Mouse (Mus musculus): Measurements from ENCODE around the gene Stra6. TPM values are rescaled to one million over a fixed set of nuclear protein-coding genes. Genes with fewer than 3 reads are reported as not detected.

The Stra6 gene
- polyA plus RNA-seq (2012; rRNA removed) = 5.7 and 7.6 TPM in 2 replicates

DNA sequence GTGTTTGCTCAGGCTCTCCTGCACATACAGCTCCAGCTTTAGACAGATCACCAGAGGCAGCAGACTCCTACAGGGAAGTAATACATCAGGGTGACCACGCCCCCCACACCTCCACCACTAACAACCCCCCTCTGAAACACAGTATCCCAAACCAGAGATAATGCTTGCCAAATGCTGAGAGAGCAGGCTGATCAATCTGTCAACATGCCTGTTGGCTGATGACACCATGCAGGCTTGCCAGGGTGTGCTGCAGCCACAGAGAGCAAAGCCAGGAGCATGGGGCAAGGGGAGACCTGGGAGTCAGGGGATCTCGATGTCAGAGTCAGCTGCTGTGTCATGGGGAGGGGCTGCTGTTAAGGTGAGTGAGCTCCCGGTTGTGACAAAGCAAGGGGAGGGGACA, at the start of gene Stra6:
TSS of gene Stra6 (plus strand) at position 258 of the 400 bp plus-strand sequence.
- DNase-seq (ENCODE audit: extremely low spot score in 1 of 2, low spot score in 1 of 2) = no peak

DNA sequence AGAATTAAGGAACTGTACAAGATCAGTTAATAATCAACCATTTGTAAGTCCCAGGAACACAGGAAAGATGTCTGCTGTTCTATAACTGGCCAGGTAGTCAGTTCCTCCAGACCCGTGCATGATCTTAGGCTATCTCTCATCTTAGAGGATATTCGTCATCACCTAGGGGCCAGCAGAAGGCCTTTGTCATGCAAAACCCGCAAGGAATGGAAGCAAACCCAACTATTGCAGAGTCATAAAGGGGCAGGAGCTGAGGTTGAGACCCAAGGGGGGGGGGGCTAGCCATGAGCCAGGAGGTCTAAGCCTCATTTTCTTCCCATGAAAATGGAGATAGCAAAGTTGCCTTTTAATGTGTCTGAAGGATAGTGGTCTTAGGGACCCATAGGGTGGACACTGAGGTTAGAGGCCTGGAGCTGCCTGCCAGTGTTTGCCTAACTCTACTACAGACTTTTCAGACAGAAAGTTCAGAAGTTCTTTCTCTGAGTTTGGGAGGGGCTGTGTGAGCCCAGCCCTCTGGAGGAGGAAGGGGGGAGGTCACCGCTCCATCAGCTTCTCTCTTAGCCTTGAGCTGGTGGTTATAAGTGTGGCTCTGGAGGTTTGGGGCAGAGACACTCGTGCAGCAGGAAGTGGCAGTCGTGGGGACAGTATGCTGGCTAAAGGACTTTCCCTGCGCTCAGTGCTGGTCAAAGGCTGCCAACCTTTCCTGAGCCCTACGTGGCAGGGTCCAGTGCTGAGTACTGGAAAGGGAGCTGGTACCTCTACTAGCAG, 49.0 kb upstream of the Stra6 start:
- DNase-seq (ENCODE audit: extremely low spot score in 1 of 2, low spot score in 1 of 2) = no peak

DNA sequence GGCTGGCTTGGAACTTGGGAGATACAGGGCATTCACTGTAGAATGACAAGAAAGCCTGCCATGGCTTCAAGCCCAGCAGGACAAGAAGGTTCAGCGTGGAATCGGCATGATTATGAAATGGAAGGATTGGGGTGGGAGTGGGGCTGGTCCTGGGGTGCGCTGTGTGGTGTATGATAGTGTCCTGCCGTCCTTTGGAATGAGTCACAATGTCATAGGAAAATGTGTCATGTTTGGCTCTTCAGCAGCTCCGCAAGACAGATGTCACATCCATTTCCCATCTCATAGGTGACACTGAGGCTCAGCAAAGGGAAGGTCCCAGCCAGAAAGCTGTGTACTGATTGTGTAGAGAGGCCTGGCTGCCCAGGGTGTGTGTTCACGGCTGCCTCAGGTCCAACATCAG, 47.7 kb upstream of the Stra6 start:
- DNase-seq (ENCODE audit: extremely low spot score in 1 of 2, low spot score in 1 of 2) = no peak

DNA sequence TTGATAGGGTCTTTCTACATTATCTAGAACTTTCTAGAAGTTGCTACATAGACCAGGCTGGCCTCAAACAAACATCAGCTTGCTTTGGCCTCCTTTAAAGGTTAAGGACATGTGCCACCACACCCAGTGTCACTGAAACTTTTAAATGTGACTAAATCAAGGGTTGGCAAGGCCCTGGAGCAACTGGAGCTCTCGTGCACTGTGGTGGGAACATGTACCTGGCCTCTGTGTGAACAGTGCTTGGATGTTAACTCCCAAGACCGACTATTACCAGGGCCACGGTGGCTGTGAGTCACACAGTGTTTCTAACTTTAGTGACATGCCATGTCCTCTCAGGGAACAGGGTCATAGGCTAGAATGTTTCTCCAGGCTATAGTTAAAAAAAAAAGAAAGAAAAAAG, 46.6 kb upstream of the Stra6 start:
- DNase-seq (ENCODE audit: extremely low spot score in 1 of 2, low spot score in 1 of 2) = no peak

DNA sequence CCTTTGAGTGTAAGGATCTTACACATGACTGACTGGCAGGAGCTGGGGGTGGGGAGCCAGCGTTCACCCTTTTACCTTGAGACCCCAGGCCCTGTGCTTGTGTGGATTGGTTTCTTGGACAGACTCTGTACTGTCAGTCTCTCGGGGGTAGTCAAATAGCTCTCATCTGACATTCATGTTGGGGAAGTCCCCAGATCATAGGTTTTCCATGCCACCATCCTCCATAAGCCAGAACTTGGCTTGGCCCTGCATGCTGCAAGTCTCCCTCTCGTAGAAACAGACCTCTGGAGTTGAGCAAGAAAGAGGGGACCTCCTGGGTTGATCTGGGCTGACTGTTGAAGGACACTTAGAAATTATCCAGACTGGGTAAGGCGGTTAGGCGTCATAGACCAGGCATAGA, 45.2 kb upstream of the Stra6 start:
- DNase-seq (ENCODE audit: extremely low spot score in 1 of 2, low spot score in 1 of 2) = no peak

DNA sequence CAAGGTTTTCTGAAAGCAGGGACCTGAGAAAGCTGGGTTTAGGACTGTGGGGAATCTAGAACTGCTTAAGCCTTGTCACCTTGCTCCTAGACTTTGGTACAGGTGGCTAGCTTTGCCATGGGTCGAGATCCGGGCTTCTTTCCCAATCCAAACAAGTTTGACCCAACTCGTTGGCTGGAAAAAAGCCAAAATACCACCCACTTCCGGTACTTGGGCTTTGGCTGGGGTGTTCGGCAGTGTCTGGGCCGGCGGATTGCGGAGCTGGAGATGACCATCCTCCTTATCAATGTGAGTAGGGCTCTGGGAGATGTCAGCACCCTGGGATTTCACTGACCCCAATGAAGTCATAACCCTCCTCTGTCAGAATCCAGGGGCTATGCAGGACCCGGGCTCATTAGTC, 37.6 kb upstream of the Stra6 start:
- no peak for DNase-seq (ENCODE audit: extremely low spot score in 1 of 2, low spot score in 1 of 2)

DNA sequence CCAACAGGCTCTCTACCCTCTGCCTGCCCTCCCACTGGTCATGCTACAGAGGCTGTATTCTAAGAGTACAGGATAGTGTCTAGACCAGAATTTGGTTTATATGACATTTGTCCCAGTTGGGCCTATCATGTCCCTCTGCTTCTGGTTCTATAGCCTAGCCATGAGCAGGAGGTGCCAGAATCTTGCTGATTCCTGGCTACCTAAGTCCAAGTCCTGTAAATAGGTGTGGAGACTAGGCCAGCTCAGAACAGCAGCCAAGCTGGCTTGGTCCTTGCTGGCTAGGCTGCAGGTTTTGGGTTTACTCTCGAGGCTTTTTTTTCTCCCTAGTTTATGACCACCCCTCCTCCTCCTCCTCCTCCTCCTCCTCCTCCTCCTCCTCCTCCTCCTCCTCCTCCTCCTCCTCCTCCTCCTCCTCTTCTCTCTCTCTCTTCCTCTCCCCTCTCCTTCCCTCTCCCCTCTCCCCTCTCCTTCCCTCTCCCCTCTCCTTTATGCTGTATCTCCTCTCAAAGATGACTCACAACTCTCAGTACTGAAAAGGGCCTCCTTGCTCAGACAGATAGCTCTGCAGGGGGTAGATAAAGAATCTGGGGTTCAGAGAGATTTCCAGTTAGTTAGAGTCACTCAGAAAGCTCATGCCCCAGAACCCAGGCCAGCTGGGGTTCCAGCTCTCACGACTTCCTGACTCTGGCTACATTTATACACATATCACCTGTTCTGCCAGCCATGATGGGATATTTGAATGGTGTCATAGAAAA, 36.0 kb upstream of the Stra6 start:
- DNase-seq (ENCODE audit: extremely low spot score in 1 of 2, low spot score in 1 of 2) = no peak

DNA sequence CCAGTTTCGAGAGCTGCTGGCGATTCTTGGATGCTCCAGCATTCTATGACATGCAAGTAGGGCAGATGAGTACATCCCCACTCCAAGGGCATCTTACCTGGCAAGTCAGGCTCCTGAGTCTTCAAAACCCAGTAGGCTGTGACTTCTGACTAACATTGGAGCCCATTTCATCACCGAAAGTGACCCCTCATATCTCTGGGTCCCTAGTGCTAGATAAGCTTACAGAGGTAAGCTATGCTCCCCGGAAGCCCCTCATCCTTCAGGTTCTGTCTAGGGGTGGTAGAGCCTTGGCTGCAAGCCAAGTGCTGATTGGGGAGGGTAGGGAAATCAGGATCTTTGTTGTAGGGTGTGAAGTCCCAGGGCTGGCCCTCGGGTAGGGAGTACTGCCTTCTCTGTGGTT, 34.7 kb upstream of the Stra6 start:
- DNase-seq (ENCODE audit: extremely low spot score in 1 of 2, low spot score in 1 of 2) = no peak

DNA sequence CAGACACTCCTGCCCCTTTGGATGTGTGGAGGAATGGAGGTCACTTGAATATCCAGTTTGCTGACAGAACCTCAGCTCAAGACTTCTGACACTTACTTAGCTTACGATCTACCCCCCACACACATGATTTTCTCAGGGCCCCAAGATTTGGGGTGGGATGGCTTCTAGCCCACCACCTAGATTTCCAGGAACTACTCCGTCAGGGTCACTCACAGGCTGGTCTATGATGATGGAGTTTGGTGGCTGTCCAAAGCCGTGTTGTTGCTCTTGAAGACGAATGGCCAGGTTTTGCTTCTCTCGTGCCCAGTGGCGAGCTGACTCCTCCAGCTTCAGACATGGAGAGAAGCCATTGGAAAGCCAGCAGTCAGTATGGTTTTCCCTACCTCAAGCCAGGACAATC, 34.0 kb upstream of the Stra6 start:
- no peak for DNase-seq (ENCODE audit: extremely low spot score in 1 of 2, low spot score in 1 of 2)

DNA sequence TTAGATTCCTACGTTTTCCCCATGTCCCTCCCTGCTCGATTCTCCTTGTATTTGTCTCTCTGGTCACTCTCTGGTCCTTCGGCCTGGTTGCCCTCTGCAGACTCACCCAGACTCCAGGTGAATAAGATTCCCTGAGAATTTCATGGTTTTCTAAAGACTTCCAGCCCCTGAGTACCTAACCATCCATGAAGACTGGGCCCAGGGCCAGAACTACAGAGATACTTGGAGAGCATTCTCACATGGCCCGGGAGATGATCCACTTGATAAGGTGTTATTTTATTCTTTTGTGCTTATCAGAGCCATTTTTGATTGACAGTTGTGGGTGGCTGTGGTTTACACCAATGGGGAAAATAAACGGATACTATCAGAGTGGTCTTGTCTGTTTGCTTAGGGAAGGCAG, 31.7 kb upstream of the Stra6 start:
- no peak for DNase-seq (ENCODE audit: extremely low spot score in 1 of 2, low spot score in 1 of 2)

DNA sequence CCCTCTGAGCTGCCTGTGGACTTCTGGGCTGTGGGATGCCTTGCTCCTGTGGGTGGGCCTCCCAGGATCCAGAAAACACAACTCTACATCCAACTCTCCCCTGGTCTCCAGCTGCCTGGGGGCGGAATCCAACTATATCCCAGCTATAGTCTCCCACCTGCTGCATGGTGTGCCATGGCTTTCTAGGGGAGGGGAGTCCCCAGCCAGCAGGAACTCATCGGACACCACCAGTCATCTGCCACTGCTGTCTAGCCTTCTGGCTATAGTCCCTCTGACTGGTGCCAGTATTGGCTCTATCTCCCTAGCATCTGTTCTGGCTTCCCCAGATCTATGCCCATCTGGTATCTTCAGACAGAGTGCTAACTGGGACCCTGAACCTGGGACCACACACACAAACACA, 28.1 kb upstream of the Stra6 start:
- peak; percentile 52 to 66 for DNase-seq (ENCODE audit: extremely low spot score in 1 of 2, low spot score in 1 of 2)

DNA sequence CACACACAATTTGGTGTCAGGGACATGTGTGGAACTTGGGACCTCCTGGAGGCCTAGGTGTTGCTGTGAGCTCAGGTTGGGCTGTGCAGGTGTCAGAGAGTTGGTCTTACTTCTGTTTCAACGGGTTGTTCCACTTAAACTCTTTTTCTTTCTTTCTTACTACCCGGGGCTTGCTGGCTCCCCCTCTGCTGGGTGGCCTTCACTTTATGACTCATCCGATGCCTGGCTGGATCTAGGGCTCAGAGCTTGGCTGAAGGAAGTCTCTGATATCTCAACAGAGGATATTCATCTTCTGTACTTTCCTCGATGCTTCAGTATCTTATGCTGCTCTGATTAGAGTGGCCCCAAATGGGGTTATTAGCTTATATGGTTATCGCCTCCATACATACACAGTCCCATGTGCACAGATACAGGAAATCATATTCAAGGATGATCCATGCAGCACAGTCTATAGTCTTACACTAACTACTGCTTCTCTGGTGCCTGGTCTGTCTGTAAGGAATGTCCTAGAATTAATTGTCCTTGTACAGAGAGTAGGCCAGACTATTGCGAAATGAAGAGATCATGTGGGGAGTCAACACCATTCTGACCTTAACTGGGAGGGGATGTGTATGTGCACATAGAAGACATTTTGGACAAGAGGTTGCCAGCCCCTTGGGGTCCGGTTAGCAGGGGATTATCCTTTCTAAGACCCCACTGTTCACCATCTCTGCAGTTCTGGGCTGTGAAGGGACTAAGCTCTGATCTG, 27.5 kb upstream of the Stra6 start:
- peak in 1 of 2 experiments; percentile 49 for DNase-seq (ENCODE audit: extremely low spot score in 1 of 2, low spot score in 1 of 2)

DNA sequence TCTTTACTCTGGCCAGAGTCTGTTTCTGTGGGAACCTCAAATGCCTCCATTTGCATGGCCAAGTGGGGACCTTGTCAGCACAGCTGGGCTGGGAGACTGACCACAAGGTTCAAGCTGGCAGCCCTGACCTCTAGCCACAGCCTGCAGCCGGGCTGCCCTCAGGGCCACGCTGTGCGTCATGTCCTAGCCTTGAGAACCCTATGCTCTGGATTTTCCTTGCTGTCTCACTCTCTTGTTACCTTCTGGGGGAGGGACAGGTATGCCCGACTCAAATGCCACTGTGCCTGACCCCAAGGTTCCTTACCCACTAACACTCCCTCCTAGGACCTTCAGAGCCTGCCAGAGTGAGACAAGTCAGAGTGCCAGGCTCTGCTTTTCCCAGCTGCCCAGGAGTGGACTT, 26.6 kb upstream of the Stra6 start:
- no peak for DNase-seq (ENCODE audit: extremely low spot score in 1 of 2, low spot score in 1 of 2)

DNA sequence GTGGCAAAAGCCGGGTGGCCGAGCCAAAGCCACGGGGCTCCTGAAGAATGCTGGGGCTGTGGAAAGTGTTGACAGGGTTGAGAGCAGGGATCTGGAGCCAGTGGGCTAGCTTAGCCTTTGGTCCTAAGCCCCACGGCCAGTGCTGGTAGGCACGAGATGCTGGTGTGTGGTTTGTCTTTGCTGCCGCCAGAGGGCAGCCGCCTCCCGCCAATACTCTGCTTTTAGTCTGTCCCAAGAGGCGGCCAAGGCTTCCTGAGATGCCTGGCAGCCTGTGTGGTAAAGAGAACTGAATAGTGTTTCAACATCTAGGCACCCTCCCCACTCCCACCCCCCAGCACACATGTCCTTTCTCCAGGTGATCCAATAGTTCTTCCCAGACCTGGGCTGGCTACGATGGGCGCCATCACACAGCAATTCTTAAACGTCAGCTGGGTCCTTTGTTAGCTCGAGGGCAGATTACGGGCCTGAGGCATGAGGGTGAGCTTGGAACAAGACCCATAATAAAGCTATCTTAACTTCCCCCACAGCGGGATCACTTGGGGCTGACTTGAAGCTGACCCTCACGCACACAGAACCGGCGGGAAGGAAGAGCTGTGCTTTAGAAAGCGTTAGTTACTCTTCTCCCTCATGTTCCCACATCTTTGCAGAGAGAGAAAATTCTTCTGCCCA, 25.0 kb upstream of the Stra6 start:
- peak; percentile 29 to 88 for DNase-seq (ENCODE audit: extremely low spot score in 1 of 2, low spot score in 1 of 2)

DNA sequence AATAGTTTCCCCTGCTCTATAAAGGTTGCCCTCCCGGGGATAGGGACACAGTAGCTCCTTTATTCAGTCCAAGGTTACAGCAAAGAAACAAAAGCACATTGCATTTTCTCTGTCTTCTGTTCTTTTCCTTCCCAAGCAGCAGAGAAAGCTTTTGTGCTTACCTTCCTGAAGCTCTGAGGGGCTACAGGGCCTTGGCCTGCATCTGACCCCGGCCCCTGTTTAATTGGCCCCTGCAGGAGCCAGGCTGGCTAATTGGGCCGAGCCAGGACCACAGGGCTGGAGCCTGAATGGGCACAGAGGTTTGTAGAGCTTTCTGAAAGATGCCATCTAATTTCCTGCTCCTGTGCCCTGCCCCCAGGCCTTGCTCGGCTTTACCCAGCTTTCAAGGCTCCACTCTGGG, 22.6 kb upstream of the Stra6 start:
- no peak for DNase-seq (ENCODE audit: extremely low spot score in 1 of 2, low spot score in 1 of 2)

DNA sequence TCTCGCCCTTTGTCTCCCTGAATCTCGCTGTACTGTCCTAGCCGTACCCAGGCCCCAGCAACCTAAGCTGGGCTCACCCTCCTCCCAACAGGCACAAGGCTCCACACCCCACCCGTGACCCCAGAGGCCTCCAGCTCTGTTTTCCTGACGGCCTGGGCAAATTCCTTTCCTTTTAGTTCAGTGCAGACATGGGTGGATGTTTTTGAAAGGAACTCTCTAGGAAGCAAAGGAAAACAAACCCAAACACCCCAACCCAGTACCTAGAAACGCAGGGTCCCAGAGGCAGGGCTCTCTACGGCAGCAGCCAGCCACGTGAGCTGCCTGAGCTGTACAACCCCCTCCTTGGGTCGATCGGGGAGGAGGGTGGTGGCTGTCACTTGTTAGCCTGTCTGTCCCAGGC, 21.2 kb upstream of the Stra6 start:
- DNase-seq (ENCODE audit: extremely low spot score in 1 of 2, low spot score in 1 of 2) = no peak

DNA sequence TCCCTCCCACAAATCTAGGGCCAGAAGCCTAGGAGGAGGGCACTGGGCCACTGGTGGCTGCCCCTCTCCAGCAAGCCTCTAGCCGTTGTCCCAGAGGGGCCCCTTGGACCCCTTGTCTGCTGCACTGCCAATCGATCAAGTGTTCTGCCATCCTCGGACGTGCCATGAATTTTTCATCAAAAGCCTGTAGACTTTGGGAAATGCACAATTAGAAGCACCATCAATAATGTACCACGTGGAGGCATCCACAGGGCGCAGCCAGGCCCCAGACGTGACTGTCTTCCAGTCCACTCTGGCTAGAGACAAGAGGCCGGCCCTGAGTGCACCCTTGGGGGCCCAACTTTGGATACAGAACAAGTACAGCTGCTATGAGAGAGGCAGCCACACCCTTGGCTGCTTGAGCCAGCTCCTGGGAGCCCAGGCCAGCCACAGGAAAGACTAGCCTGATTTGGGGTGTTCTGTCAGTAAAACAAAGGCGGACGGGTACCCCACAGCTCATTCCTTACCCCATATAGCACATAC, 20.0 kb upstream of the Stra6 start:
- DNase-seq (ENCODE audit: extremely low spot score in 1 of 2, low spot score in 1 of 2) = no peak

DNA sequence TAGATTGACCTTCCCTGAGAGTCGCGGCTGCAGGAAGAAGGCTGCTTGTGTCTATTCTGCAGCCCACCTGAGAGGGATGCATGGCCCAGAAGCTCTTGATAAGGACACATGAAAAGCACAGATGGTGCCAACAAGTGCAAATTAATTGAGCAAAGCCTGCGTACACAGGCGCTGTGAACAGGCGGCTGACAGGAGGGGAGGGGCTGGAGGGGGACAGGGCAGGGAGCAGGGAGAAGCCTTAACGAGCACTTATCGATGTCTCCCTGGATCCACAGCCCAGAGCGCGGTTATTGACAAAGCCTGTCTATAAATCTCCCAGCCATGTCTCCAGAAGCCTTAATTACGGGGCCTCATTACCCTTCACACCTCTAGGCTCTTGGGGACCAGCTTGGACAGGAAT, 18.8 kb upstream of the Stra6 start:
- DNase-seq (ENCODE audit: extremely low spot score in 1 of 2, low spot score in 1 of 2) = no peak

DNA sequence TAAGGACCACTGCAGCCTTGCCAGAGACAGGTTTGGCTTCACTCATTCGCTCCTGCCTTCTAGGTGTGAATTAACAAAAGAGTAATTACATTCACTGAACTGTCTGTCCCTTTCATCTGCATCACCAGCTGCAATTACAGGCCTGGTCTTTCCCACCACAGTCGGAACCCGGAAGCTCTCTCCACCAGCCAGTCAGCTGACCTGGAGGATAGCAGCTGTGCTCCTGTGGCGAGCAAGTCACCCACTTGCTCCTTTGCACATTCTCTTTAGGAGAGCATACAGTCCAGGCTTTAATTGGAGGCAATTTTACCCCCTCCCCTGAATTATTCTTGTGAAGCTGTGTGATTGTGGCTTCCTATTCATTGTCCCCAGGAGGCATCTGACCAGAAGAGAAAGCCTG, 17.9 kb upstream of the Stra6 start:
- no peak for DNase-seq (ENCODE audit: extremely low spot score in 1 of 2, low spot score in 1 of 2)

DNA sequence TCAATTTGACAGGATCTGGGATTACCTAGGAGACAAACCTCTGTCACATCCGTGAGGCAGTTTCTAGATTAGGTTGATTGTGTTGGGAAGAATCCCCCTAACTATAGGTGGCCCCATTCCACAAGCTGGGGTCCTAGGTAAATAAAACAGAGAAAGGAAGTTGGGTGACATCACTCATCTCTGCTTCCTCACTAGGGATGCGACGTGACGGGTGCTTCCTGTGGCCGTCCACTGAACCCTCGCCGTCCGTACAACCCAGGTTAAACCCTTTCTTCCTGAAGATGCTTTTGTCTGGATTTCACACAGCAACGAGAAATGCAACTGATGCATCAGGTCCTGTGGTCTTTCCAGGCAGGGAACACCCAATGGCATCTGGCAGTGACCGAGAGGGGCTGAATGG, 16.5 kb upstream of the Stra6 start:
- no peak for DNase-seq (ENCODE audit: extremely low spot score in 1 of 2, low spot score in 1 of 2)

DNA sequence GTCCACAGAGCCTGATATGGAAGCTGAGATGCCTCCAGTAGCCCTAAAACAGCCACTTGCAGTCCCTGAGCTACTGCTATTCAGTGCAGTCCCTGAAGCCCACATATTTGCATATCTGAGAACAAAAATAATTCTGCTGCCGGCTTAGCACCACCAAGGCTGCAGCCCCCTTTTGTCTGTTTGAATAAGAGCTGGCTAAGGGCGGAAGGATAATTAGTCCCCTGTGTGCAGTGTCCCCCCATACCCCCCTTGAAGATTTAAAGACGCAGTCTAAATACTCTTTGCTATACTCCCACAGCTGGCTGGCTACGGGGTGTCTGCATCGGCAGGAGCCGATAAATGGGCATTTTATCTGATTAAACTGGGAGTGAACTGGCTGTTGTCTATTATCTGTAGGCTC, 15.0 kb upstream of the Stra6 start:
- no peak for DNase-seq (ENCODE audit: extremely low spot score in 1 of 2, low spot score in 1 of 2)
